Mouse (Mus musculus) heart, postnatal 10 days (tissue): Measurements from ENCODE around the gene 1700019N19Rik. TPM values are rescaled to one million over a fixed set of nuclear protein-coding genes. Genes with fewer than 3 reads are reported as not detected.
A peak's percentile ranks its signal among the peaks of the same experiment; 100 is the strongest.

Source experiments
- DNase-seq, 2 experiments: peaks; one replicate each; pipeline ENCODE4 v3.0.0; 2021
- intact Hi-C: fragments of 180-260 bp; cut with DNase I; formaldehyde crosslinking; loops from one replicate; pipeline ENCODE4 v1.15.1; 2025
- total RNA-seq, 2 experiments: library from RNA; stranded (reverse); gene quantifications; 2 replicates each; pipeline ENCODE4 v1.2.3; 2021

Gene 1700019N19Rik
- total RNA-seq: not detected

- no peak for DNase-seq
- intact Hi-C loops: no loop called here
Measured at GRCm38 (mm10) chr19:58794284-58794683, at the start of gene 1700019N19Rik. TSS of gene 1700019N19Rik (minus strand) at chr19:58794461.

GRCm38 (mm10) chr19:58843606-58844005 is 49.3 kb upstream of the 1700019N19Rik start:
- no peak for DNase-seq
- intact Hi-C loops: no loop called here

GRCm38 (mm10) chr19:58840721-58841271 is 46.5 kb upstream of the 1700019N19Rik start:
- intact Hi-C loops: no loop called here
- no peak for DNase-seq

GRCm38 (mm10) chr19:58839806-58840205 is 45.5 kb upstream of the 1700019N19Rik start:
- intact Hi-C loops: no loop called here
- DNase-seq: peak; percentile 60 to 62

GRCm38 (mm10) chr19:58839345-58839744 is 45.1 kb upstream of the 1700019N19Rik start:
- intact Hi-C loops: no loop called here

GRCm38 (mm10) chr19:58838706-58839105 is 44.4 kb upstream of the 1700019N19Rik start:
- intact Hi-C loops: no loop called here
- peak; percentile 29 to 41 for DNase-seq

More at GRCm38 (mm10) chr19:58839345-58839744, 45.1 kb upstream of the 1700019N19Rik start:
- DNase-seq: no peak

GRCm38 (mm10) chr19:58833639-58834180 is 39.4 kb upstream of the 1700019N19Rik start:
- no peak for DNase-seq
- intact Hi-C loops: no loop called here

GRCm38 (mm10) chr19:58832988-58833387 is 38.7 kb upstream of the 1700019N19Rik start:
- no peak for DNase-seq
- intact Hi-C loops: no loop called here

GRCm38 (mm10) chr19:58831280-58831922 is 37.1 kb upstream of the 1700019N19Rik start:
- DNase-seq: no peak
- intact Hi-C loops: no loop called here

GRCm38 (mm10) chr19:58830182-58830581 is 35.9 kb upstream of the 1700019N19Rik start:
- no peak for DNase-seq
- intact Hi-C loops: no loop called here

GRCm38 (mm10) chr19:58829575-58829974 is 35.3 kb upstream of the 1700019N19Rik start:
- intact Hi-C loops: no loop called here
- peak; percentile 62 to 63 for DNase-seq

GRCm38 (mm10) chr19:58827656-58828055 is 33.4 kb upstream of the 1700019N19Rik start:
- DNase-seq: peak in 1 of 2 experiments; percentile 46
- intact Hi-C loops: no loop called here

- no peak for DNase-seq
- intact Hi-C loops: no loop called here
Measured at GRCm38 (mm10) chr19:58824316-58824715, 30.1 kb upstream of the 1700019N19Rik start.

- intact Hi-C loops: loop anchor here (2.0 kb wide), 1 partner anchor 14 kb away; no protein-coding TSS in a partner anchor
- DNase-seq: no peak
Measured at GRCm38 (mm10) chr19:58823301-58823700, 29.0 kb upstream of the 1700019N19Rik start.

- intact Hi-C loops: loop anchor here (2.0 kb wide), 1 partner anchor 14 kb away; no protein-coding TSS in a partner anchor
- peak; percentile 92 to 94 for DNase-seq
Measured at GRCm38 (mm10) chr19:58822454-58823200, 28.4 kb upstream of the 1700019N19Rik start.

- intact Hi-C loops: no loop called here
- DNase-seq: peak; percentile 49 to 64
Measured at GRCm38 (mm10) chr19:58818571-58819415, 24.5 kb upstream of the 1700019N19Rik start.

GRCm38 (mm10) chr19:58817398-58817797 is 23.1 kb upstream of the 1700019N19Rik start:
- peak in 1 of 2 experiments; percentile 26 for DNase-seq
- intact Hi-C loops: loop anchor here (2.0 kb wide), 1 partner anchor 43 kb away; no protein-coding TSS in a partner anchor

GRCm38 (mm10) chr19:58816453-58817041 is 22.3 kb upstream of the 1700019N19Rik start:
- peak; percentile 75 to 77 for DNase-seq
- intact Hi-C loops: loop anchor here (2.0 kb wide), 1 partner anchor 44 kb away; no protein-coding TSS in a partner anchor

GRCm38 (mm10) chr19:58815179-58815922 is 21.1 kb upstream of the 1700019N19Rik start:
- no peak for DNase-seq
- intact Hi-C loops: no loop called here
